Mouse (Mus musculus): ENCODE measurements at regions not wholly inside any gene's neighbourhood (a gene's known extent, or its start where the extent isn't known, plus 50 kb on each side); places are given as distances from the start of the nearest gene placed in this dataset.

DNA sequence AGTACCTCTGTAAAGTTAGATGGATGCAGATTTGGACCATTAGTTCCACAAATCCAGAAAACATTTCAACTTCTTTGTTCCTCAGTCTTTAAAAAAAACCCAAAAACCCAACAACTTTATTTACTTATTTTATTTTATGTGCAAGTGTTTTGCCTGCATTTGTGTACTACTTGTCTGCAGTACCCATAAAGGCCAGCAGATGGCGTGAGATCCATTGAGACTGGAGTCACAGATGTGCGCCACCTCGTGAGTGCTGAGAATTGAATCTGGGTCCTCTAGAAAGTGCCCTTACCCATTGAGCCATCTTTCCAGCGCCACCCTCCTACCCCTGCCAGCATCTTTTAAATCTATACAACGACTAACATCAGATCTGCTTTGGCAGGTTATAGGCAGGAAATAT lies 53.0 kb downstream of the Gm12689 start:
- Histone ChIP-seq H3K4me3 (no peak overlapping the region), H3K36me3 (no peaks in the 10 kb centered on the region), H3K9me3 (no peaks in the 10 kb centered on the region), H3K27ac (no peak overlapping the region), H3K4me1 (peaks cover 10% of the 10 kb centered on the region), H3K27me3 (ENCODE audit: insufficient read depth, poor library complexity, severe bottlenecking) (0 out of 2 replicates have a peak, but pooled peaks cover 12% of the 10 kb centered on the region)
- 66% methylated on average over 5 of the region's 5 CpGs for WGBS
- DNase-seq (ENCODE audit: low spot score) = no peak

DNA sequence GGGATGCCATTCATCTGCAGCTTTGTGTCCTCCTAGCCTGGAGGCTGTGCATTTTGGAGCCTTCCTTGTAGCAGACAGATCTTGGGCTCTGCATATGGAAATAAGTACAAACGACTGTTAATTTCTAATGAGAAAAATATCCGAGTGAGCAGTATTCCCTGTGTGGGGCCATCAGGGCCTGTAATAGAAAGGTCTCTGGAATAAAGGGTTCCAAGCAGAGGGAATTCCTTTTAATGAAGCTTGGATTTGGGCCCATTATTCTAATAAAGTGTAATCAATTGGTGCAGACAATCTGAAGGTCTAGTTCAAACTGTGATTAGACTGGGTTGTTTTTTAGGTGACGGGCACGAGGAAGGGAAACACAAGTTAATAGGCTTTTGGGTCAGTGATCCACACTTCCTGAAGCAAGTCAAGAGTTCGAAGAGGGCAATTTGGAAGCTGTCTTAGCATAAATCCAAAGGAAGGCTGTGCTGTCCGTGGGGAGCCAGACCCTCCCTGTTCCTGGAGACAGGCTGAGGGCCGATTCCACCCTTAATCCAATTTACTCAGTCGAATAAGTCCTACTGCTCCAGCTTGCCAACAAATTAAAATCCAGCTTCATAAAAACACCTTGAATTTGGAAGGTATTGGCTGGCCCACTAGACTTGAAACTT lies 57.5 kb downstream of the Gm12689 start:
- Histone ChIP-seq H3K4me1 (no peaks in the 10 kb centered on the region), H3K4me3 (no peak overlapping the region), H3K9me3 (no peaks in the 10 kb centered on the region), H3K27me3 (ENCODE audit: insufficient read depth, poor library complexity, severe bottlenecking) (no peaks in the 10 kb centered on the region), H3K27ac (no peak overlapping the region), H3K36me3 (no peaks in the 10 kb centered on the region)
- WGBS = 51% methylated on average over 8 of the region's 8 CpGs
- no peak for DNase-seq (ENCODE audit: low spot score)

DNA sequence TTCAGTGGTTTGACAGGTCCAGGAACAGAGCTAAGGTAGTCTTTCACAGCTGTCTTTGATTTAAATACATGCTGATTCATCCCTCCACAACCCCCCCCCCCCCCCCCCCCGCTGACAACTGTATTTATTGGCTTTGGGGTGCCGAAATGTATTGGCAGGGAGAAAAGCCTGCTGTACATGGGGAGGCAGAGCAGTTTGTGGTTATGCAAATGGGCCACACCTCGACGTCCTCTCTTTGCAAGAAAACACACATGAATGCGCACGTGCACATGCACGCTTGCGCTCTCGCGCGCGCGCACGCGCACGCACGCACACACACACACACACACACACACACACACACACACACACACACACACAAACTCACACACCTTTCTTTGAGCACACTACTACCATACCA lies 58.5 kb downstream of the Gm12689 start:
- 89% methylated on average over 15 of the region's 17 CpGs for whole genome bisulfite sequencing
- DNase-seq (ENCODE audit: low spot score) = no peak
- Histone ChIP-seq H3K27me3 (ENCODE audit: insufficient read depth, poor library complexity, severe bottlenecking) (no peaks in the 10 kb centered on the region), H3K27ac (no peak overlapping the region), H3K36me3 (no peaks in the 10 kb centered on the region), H3K4me3 (no peak overlapping the region), H3K9me3 (no peaks in the 10 kb centered on the region), H3K4me1 (no peaks in the 10 kb centered on the region)

DNA sequence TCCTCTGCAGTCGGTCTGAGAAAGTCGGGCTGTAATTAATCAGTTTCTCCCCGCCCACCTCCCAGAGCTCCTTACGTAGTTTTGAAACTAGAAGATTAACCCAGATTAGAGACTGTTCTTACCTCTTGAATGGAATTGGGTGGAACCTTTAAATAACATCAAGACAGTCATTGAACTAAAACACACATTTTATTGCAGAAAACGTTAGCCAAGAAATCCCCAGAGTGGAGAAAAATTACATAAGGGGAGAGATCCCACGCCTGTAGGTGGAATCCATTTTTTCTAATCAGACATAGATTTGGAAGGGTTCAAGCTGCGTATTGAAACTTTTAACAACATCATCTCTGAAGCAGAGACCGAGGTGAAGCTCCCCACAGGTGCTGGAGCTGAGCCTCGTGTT lies 59.1 kb downstream of the Gm12689 start:
- no peak for DNase-seq (ENCODE audit: low spot score)
- no peak overlapping the region for H3K4me3 ChIP-seq
- H3K27ac ChIP-seq = no peak overlapping the region
- no peaks in the 10 kb centered on the region for H3K4me1 ChIP-seq
- H3K27me3 ChIP-seq (ENCODE audit: insufficient read depth, poor library complexity, severe bottlenecking) = no peaks in the 10 kb centered on the region
- no peaks in the 10 kb centered on the region for H3K9me3 ChIP-seq
- no peaks in the 10 kb centered on the region for H3K36me3 ChIP-seq
- WGBS = 58% methylated on average over 9 of the region's 9 CpGs

DNA sequence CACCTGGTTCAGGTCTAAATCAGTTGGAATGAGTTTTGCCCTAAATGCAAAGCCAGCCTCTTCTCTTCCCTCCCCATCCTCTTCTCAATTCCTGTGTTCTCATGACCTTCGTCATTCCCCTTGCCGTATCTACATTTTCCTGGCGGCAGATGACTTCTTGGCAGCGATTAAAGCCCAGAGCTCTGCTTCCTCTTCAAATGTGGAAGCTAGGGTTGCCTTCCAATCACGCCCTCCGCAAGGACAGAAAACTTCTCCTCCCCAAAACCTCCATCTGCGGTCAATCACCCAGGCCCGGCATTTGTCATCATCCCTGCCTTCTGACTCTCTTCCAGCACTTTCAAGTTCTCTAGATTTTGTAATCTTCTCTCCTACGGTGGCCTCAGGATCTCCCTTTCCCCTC lies 72.3 kb downstream of the Gm12689 start:
- no peaks in the 10 kb centered on the region for H3K36me3 ChIP-seq
- no peak overlapping the region for H3K4me3 ChIP-seq
- H3K27ac ChIP-seq = no peak overlapping the region
- 81% methylated on average over 9 of the region's 9 CpGs for WGBS
- DNase-seq (ENCODE audit: low spot score) = no peak
- H3K9me3 ChIP-seq = no peaks in the 10 kb centered on the region
- H3K27me3 ChIP-seq (ENCODE audit: insufficient read depth, poor library complexity, severe bottlenecking) = no peaks in the 10 kb centered on the region
- H3K4me1 ChIP-seq = no peaks in the 10 kb centered on the region

DNA sequence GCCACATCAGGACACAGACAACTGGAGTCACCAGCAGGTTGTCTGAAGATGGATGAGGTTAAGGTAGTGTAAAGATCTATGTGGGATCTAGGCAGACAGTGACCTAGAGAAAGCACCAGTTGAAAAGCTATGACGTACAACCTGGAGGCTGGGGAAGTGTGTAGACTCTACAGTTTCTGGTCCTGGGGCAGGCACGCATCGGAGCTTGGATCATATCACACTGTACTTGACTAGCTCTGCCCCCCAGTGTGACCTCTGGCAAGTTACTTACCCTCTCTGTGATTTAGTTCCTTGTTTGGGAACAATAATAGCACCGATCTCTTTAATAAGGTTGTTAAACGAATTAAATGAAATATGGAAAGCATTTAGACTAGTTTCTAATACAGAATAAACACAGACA lies 75.5 kb downstream of the Gm12689 start:
- H3K4me3 ChIP-seq = no peak overlapping the region
- peak; percentile 61 for DNase-seq (ENCODE audit: low spot score)
- no peaks in the 10 kb centered on the region for H3K4me1 ChIP-seq
- H3K27me3 ChIP-seq (ENCODE audit: insufficient read depth, poor library complexity, severe bottlenecking) = no peaks in the 10 kb centered on the region
- 83% methylated on average over 5 of the region's 5 CpGs for WGBS
- H3K36me3 ChIP-seq = no peaks in the 10 kb centered on the region
- H3K9me3 ChIP-seq = no peaks in the 10 kb centered on the region
- no peak overlapping the region for H3K27ac ChIP-seq

DNA sequence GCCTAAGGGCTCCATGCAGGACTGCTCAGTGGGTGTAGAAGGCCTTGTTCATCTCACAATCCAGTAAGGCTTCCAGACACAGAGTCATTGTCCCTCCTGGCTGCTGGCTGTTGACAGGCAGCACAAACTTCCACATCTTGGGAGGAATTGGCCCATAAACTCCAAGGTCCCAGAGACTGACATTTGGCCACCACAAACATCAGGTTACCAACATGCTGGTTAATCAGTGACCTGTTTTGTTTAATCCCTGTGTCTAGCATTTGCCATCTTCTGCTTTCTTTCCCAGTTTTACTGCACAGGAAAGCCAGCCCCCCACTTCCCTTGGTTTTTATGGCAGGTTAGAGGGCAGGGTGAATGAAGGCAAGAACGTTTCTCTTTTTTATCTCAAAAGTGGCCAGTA lies 80.5 kb downstream of the Gm12689 start:
- Histone ChIP-seq H3K27ac (no peak overlapping the region), H3K36me3 (no peaks in the 10 kb centered on the region), H3K9me3 (no peaks in the 10 kb centered on the region), H3K4me3 (no peak overlapping the region), H3K4me1 (no peaks in the 10 kb centered on the region), H3K27me3 (ENCODE audit: insufficient read depth, poor library complexity, severe bottlenecking) (peaks cover 19% of the 10 kb centered on the region)
- 13% methylated on average over 1 of the region's 1 CpGs for WGBS
- DNase-seq (ENCODE audit: low spot score) = peak; percentile 52

DNA sequence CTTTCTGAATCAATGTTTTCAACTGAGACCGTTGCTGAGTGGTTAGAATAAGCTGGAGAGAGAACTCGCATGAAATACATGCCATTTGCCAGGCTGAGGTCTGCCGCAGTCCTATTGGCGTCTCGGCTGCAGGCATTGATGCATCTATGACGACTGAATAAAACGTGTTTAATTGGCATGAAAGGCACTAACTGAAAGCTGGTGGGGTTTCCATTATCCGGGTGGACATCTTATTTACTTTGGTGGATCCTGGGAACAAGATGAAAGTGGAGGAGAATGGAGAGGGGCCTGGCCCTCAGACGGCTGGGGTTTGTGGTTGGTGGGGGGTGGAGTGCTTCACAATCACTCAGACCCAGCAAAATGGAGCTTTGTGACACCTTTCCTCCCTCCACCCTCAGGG lies 81.2 kb downstream of the Gm12689 start:
- Histone ChIP-seq H3K36me3 (no peaks in the 10 kb centered on the region), H3K4me3 (no peak overlapping the region), H3K4me1 (no peaks in the 10 kb centered on the region), H3K27me3 (ENCODE audit: insufficient read depth, poor library complexity, severe bottlenecking) (peaks cover 19% of the 10 kb centered on the region), H3K27ac (no peak overlapping the region), H3K9me3 (no peaks in the 10 kb centered on the region)
- 31% methylated on average over 9 of the region's 9 CpGs for WGBS
- DNase-seq (ENCODE audit: low spot score) = peak; percentile 52

DNA sequence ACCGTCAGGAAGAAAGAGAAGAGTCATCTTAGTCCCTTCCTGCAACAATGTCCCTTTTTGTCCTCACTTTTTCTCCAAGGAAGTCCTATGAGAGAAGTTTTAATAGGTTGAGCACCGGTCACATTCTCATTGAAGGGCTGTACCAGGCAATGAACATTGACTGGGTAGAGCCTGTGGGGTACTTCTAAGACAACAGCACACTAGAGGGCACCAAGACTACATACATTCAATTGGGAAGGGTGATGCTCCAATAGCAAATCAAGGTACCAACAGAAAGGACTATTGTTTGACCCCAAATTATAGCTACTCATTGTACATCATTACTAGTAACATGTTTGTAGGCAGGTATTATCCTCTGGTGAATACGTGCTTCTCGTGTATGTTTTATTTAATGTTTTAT lies 84.3 kb downstream of the Gm12689 start:
- H3K4me1 ChIP-seq = no peaks in the 10 kb centered on the region
- H3K27me3 ChIP-seq (ENCODE audit: insufficient read depth, poor library complexity, severe bottlenecking) = peaks cover 19% of the 10 kb centered on the region
- no peaks in the 10 kb centered on the region for H3K36me3 ChIP-seq
- 84% methylated on average over 4 of the region's 4 CpGs for WGBS
- DNase-seq (ENCODE audit: low spot score) = no peak
- no peak overlapping the region for H3K4me3 ChIP-seq
- H3K27ac ChIP-seq = no peak overlapping the region
- no peaks in the 10 kb centered on the region for H3K9me3 ChIP-seq

DNA sequence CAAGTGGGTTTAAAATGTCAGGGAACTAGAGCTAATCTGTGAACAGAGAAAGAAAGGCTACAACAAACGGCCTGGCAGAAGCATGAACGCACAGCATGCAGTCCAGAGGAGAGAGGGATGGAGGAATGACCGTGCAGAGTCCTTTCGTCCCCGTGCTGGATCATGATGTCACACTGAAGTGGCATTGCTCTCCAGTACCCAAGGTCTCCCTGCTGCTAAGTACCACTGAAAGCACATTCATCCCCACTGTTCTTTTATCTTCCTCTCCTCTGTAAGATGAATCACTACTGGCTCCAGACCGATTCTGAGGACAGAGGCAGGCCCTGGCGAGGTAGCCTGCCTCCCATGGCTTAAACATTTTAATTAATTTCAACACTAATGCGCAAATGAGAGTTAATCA lies 89.7 kb downstream of the Gm12689 start:
- no peaks in the 10 kb centered on the region for H3K36me3 ChIP-seq
- DNase-seq (ENCODE audit: low spot score) = no peak

DNA sequence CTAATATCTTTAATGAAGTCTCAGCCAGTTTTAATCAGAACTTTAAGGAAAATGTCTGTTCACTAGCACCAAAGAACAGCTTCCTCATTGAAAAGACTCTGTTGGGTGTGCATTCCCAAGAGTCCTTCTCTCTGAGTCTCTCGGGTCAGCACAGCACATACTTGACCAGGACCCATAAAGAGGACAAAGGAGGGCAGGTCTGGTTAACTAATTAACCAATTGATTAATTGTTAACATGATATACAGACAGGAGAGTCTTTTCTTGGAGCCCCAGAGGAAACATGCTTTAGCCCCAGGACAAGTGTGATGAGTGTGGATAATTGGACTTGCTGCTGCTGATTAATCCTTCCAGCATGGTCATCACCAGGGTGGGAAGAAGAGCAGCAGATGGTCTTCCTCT lies 93.7 kb downstream of the Gm12689 start:
- no peak overlapping the region for H3K4me3 ChIP-seq
- no peaks in the 10 kb centered on the region for H3K4me1 ChIP-seq
- no peak overlapping the region for H3K27ac ChIP-seq
- WGBS = 64% methylated on average over 1 of the region's 1 CpGs
- H3K9me3 ChIP-seq = no peaks in the 10 kb centered on the region
- DNase-seq (ENCODE audit: low spot score) = no peak
- no peaks in the 10 kb centered on the region for H3K36me3 ChIP-seq
- no peaks in the 10 kb centered on the region for H3K27me3 ChIP-seq (ENCODE audit: insufficient read depth, poor library complexity, severe bottlenecking)

More for the DNA sequence above, 89.7 kb downstream of the Gm12689 start:
- WGBS = 28% methylated on average over 8 of the region's 8 CpGs
- Histone ChIP-seq H3K4me3 (no peak overlapping the region), H3K4me1 (no peaks in the 10 kb centered on the region), H3K27ac (no peak overlapping the region), H3K9me3 (no peaks in the 10 kb centered on the region), H3K27me3 (ENCODE audit: insufficient read depth, poor library complexity, severe bottlenecking) (no peaks in the 10 kb centered on the region; the same call in 1 of the 2 replicates)

DNA sequence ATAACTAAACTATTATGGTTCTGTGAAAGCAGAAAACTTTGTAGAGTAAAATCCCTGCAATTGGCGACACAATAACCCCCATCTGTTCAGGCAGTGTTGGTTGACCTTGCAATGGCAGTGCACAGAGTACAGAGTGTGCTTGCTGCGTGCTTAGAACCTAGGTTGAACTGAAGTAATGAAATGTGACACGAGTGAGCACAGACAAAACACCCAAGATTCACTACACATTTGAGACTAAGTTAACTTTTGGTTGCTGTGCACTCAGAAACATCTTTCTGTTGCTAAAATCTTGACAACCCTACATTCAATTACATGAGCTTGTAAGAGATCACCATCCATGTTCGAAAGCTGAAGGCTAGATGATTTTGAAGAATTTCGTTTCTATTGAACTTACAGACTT lies 97.3 kb downstream of the Gm12689 start:
- no peak overlapping the region for H3K4me3 ChIP-seq
- H3K9me3 ChIP-seq = no peaks in the 10 kb centered on the region
- H3K4me1 ChIP-seq = no peaks in the 10 kb centered on the region
- H3K36me3 ChIP-seq = no peaks in the 10 kb centered on the region
- no peaks in the 10 kb centered on the region for H3K27me3 ChIP-seq (ENCODE audit: insufficient read depth, poor library complexity, severe bottlenecking)
- no peak overlapping the region for H3K27ac ChIP-seq
- no peak for DNase-seq (ENCODE audit: low spot score)
- 79% methylated on average over 5 of the region's 5 CpGs for WGBS

DNA sequence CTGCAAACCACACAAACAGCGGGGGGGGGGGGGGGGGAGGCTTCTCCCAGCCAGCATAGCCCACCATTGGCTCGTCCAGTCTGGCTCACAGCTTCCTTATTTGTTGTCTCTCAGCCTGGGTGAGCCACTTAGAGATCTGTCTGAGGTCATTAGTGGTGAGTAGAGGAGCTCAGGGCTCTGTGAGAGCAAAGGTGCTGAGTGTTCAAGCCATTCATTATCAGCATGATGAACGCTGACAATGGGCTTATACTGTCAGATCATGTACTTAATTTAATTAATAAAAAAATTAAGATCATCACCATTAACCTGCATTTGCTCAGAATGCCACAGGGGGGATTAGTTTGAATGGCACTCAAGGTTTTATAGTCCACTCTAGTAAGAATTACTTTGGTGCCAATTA lies 98.5 kb downstream of the Gm12689 start:
- H3K4me3 ChIP-seq = no peak overlapping the region
- H3K36me3 ChIP-seq = no peaks in the 10 kb centered on the region
- DNase-seq (ENCODE audit: low spot score) = peak; percentile 19
- H3K9me3 ChIP-seq = no peaks in the 10 kb centered on the region
- WGBS = 55% methylated on average over 3 of the region's 3 CpGs
- no peaks in the 10 kb centered on the region for H3K27me3 ChIP-seq (ENCODE audit: insufficient read depth, poor library complexity, severe bottlenecking)
- no peak overlapping the region for H3K27ac ChIP-seq
- H3K4me1 ChIP-seq = no peaks in the 10 kb centered on the region

DNA sequence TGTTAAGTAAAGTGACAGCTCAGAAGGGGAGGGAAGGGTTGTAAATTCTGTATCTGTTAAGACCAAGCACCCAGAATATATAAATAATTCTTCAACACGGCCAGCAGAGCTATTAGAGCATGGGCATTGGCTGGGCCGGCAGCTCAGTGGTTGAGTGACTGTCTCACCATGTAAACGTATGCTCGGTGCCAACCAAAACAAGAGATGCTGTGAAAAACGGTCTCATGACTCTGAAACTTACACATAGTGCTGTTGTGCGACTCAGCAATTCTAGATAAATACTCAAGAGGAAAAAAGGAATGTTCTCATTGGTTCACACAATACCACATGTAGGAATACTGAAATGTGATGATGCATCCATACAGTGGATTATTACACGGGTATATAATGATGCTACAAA lies 111.8 kb downstream of the Gm12689 start:
- H3K4me3 ChIP-seq = no peak overlapping the region
- H3K27ac ChIP-seq = no peak overlapping the region
- no peaks in the 10 kb centered on the region for H3K27me3 ChIP-seq (ENCODE audit: insufficient read depth, poor library complexity, severe bottlenecking)
- H3K4me1 ChIP-seq = 0 out of 2 replicates have a peak, but pooled peaks cover 2% of the 10 kb centered on the region
- no peaks in the 10 kb centered on the region for H3K36me3 ChIP-seq
- WGBS = 82% methylated on average over 7 of the region's 7 CpGs
- no peaks in the 10 kb centered on the region for H3K9me3 ChIP-seq
- DNase-seq (ENCODE audit: low spot score) = no peak

Measured in heart, embryonic 10.5 days (tissue).